Mouse (Mus musculus) olfactory bulb, adult 2 months (tissue): ENCODE results near the gene Elf2. TPM values are rescaled to one million over a fixed set of nuclear protein-coding genes. Genes with fewer than 3 reads are reported as not detected.

Experiments used
- H3K27ac ChIP-seq: fragments of 200-500 bp; 2 replicates; pipeline ENCODE4 v1.5.1; 2012; ENCODE audit warnings: low read depth, low read length; ENCODE audit not compliant: insufficient read depth
- H3K4me1 ChIP-seq: fragments of 200-500 bp; 2 replicates; pipeline ENCODE4 v1.6.1; 2012; ENCODE audit warnings: low read length; ENCODE audit not compliant: control insufficient read depth, insufficient read depth
- H3K4me3 ChIP-seq: fragments of 200-500 bp; 2 replicates; pipeline ENCODE4 v1.5.1; 2012; ENCODE audit warnings: mild to moderate bottlenecking, low read depth, low read length, moderate library complexity; ENCODE audit not compliant: insufficient read depth
- CTCF ChIP-seq: fragments of 200-500 bp; IDR thresholded peaks from 2 replicates; pipeline ENCODE4 v1.5.1; 2012; ENCODE audit warnings: low read depth, mild to moderate bottlenecking, low read length, moderate library complexity; ENCODE audit not compliant: insufficient read depth
- POLR2A ChIP-seq: fragments of 200-500 bp; IDR thresholded peaks from 2 replicates; pipeline ENCODE4 v1.6.1; 2012; ENCODE audit warnings: mild to moderate bottlenecking, low read depth, low read length, moderate library complexity; ENCODE audit not compliant: insufficient read depth
- WGBS: fragments of 180-500 bp; shearing (Covaris S2); methylation state at CpG from one replicate; pipeline ENCODE4 v1.1.7; 2018; 5-methylcytosine and 5-hydroxymethylcytosine counted together
- polyA plus RNA-seq: library from polyadenylated mRNA; stranded (reverse); fragments of >200 nt; gene quantifications from 2 replicates; pipeline ENCODE4 v1.2.4, GENCODE M21; 2012; ENCODE audit warnings: low replicate concordance; ENCODE audit not compliant: missing spikeins, insufficient read depth, insufficient read length

Elf2 gene
- polyA plus RNA-seq = not detected in 2 replicates

- TF ChIP-seq CTCF (0 out of 2 replicates have a peak, but pooled peaks have one; percentile 9), POLR2A (no peak)
- H3K4me1 ChIP-seq = 0 out of 2 replicates have a peak, but pooled peaks cover 6% of the 10 kb centered on the region
- under 1% methylated on average over 70 of the region's 87 CpGs for WGBS
- peak within 1 kb of the TSS; percentile 73 for H3K27ac ChIP-seq
- H3K4me3 ChIP-seq = peak within 1 kb of the TSS; percentile 74
Measured at GRCm38 (mm10) chr3:51340552-51341267, at the start of gene Elf2. Gene Elf2 (minus strand): TSS chr3:51340663.

DNA sequence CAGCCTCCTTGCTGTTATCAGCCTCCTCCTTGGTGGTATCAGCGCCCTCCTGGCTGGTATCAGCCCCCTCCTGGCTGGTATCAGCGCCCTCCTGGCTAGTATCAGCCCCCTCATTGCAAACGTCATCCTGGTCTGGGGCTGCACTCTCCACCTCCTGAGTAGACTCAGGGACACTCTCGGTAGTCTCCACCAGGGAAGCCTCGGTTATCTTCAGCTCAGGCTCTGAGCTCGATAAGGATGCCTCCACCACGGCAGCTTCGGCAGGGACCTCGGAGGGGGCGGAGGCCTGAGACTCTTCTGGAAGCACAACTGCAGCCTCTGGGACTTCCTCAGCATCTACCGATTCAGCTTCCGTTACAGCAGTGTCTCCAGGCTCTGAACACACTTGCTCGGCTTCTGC lies 48.4 kb upstream of the Elf2 start:
- Histone ChIP-seq H3K27ac (no peak overlapping the region), H3K4me3 (peak overlapping the region; percentile 4), H3K4me1 (peaks cover 7% of the 10 kb centered on the region)
- WGBS = 15% methylated on average over 13 of the region's 13 CpGs
- no peak for TF ChIP-seq POLR2A
- no peak for TF ChIP-seq CTCF

DNA sequence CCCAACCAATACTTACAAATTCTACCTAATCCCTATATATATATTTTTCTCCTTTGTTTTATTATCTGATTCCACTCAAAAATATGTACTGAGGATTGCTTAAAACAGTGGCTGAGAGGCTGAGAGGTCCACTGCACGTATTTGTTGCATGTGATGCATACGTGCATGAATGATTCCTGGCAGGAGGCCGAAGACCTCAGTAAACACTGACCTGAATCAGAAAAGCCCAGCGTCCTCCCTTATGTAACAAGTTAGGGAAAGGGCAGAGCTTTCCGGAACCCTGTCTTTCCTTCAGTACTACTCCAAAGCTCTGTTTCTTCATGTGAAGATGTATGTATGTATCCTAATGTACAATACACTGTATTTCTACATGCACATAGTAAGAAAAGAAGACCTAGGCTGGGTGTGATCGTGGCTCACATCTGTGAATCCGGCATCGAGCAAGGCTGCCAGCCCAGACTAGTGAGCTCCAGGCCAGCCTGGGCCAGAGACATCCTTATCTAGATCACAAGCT lies 47.5 kb upstream of the Elf2 start:
- H3K4me3 ChIP-seq = no peak overlapping the region
- peaks cover 7% of the 10 kb centered on the region for H3K4me1 ChIP-seq
- 85% methylated on average over 8 of the region's 8 CpGs for WGBS
- H3K27ac ChIP-seq = no peak overlapping the region
- TF ChIP-seq CTCF (no peak), POLR2A (no peak)

- Histone ChIP-seq H3K27ac (no peak overlapping the region), H3K4me3 (no peak overlapping the region), H3K4me1 (peaks cover 7% of the 10 kb centered on the region)
- 75% methylated on average over 3 of the region's 3 CpGs for WGBS
- no peak for TF ChIP-seq CTCF
- no peak for TF ChIP-seq POLR2A
Measured at GRCm38 (mm10) chr3:51387134-51387451, 46.6 kb upstream of the Elf2 start.

DNA sequence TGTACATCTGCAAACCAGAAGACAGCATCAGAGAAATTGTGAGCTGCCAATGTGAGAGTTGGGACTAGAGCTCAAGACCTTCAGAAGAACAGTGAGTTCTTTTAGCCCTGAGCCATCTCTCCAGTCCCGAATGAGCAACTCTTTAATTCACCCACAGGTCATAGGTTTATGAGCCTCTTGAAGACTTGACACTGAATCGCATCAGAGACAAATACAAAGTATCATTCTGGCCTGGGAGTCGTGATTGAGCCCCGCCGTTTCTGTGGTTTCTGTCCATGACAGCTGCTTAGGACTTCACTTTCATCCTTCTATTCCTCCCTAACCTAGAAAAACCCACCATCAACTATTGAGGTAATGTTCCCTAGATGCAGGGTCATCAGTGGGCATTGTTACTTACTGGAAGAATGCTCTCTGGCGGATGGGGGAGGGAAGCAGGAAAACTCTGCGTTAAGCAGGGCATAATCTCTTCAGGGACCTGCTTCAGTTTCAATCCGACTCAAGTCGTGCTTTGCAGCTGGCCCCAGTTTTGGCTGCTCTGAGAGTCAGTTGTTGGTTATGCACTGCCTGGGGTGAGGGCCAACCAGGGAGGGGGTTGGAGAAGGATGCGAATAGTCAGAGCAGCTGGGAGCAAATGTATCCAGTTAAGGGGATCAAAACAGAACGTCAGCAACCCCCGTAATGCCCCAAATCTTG lies 46.1 kb upstream of the Elf2 start:
- no peak overlapping the region for H3K4me3 ChIP-seq
- no peak overlapping the region for H3K27ac ChIP-seq
- TF ChIP-seq CTCF = no peak
- TF ChIP-seq POLR2A = no peak
- WGBS = 56% methylated on average over 12 of the region's 12 CpGs
- H3K4me1 ChIP-seq = peaks cover 7% of the 10 kb centered on the region

DNA sequence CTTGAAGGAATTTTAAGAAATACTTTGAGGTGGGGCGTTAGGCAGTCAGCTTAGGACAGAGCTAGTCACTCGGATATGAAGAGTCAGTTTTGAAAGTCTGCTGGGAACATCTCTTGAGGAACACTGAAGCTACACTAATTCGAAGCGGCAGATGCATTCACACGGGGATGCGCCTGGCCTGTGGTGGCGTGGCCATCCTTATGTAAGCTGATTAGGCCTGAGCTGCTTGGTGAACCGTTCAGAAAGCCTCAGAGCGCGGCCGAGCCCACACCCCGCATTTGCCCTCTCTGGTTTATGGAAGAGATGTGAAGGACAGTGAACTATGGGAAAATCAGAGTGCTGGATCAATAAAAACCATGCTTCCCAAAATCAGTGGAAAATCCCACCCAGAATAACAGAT lies 42.9 kb upstream of the Elf2 start:
- Histone ChIP-seq H3K4me1 (peaks cover 4% of the 10 kb centered on the region; the same call in 1 of the 2 replicates), H3K27ac (no peak overlapping the region), H3K4me3 (no peak overlapping the region)
- no peak for TF ChIP-seq CTCF
- WGBS = 70% methylated on average over 12 of the region's 12 CpGs

- Histone ChIP-seq H3K4me1 (peaks cover 5% of the 10 kb centered on the region; the same call in 1 of the 2 replicates), H3K4me3 (no peak overlapping the region), H3K27ac (no peak overlapping the region)
- WGBS = 73% methylated on average over 4 of the region's 5 CpGs
- TF ChIP-seq POLR2A (no peak), CTCF (no peak)
Measured at GRCm38 (mm10) chr3:51380660-51381014, 40.2 kb upstream of the Elf2 start.

DNA sequence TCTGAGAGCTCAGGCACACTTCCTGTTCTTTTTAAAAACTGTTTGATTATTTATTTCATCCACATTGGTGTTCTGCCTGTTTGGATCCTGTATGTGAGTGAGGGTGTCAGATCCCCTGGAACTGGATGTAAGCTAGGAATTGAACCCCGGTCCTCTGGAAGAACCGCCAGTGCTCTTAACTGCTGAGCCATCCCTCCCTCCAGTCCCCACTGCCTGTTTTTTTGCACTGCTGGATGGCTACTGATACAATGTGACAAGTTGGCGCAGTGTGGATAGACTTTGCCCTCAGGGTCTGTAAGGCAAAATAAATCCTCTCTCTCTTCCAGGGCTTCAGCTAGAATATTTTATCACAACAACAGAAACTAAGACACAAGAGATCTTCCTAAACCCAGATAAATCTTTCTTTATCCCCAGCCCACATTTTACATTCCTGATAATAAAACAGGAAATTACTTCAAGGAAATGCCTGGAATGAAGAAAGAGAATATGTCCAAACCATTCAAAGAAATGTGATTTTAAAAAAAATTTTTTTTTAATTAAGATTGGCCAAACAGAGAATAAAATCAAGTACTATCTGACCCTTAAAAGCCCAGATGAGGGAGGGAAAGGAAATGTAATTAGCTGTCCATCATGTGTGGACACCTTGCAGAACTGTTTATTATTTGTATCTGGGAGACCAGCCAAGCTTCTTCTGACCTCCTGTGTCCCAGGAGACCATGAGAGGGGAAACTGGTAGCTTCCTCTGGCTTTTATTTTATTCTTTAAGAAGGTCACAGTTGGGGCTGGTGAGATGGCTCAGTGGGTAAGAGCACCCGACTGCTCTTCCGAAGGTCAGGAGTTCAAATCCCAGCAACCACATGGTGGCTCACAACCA lies 39.6 kb upstream of the Elf2 start:
- H3K4me1 ChIP-seq = peaks cover 5% of the 10 kb centered on the region; the same call in 1 of the 2 replicates
- WGBS = 82% methylated on average over 5 of the region's 5 CpGs
- TF ChIP-seq CTCF = no peak
- TF ChIP-seq POLR2A = no peak
- no peak overlapping the region for H3K4me3 ChIP-seq
- no peak overlapping the region for H3K27ac ChIP-seq

DNA sequence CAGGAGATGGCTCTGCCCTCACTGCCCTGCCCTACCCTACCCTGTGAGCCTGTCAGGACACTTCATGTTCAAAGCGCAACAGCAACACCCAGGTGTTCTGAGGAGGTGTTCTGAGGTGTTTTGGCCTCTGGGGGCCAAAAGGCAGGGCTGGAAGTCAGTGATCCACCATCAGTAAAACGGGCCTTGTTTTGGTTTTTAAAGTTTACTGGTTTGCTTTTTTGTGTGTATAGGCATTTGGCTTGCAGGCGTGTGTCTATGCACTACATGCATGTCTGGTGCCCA lies 38.1 kb upstream of the Elf2 start:
- Histone ChIP-seq H3K4me3 (no peak overlapping the region), H3K27ac (no peak overlapping the region), H3K4me1 (peaks cover 5% of the 10 kb centered on the region; the same call in 1 of the 2 replicates)
- no peak for TF ChIP-seq CTCF
- no peak for TF ChIP-seq POLR2A
- 92% methylated on average over 3 of the region's 3 CpGs for WGBS
